Mouse (Mus musculus): ENCODE results near the gene Erfe. TPM values are rescaled to one million over a fixed set of nuclear protein-coding genes. Genes with fewer than 3 reads are reported as not detected.
A peak's percentile ranks its signal among the peaks of the same experiment; 100 is the strongest.

Gene Erfe
- polyA plus RNA-seq, 1 experiment from 2014 or later: 2.3 TPM

GRCm38 (mm10) chr1:91398260-91399062, 32.2 kb downstream of the Erfe start, which contains the start of gene Ilkap:
Gene Ilkap (minus strand): TSS chr1:91398815.
- H3K27me3 ChIP-seq (ENCODE audit: control insufficient read depth, insufficient read depth, low read length): no peaks in the 10 kb centered on the region
- peak within 1 kb of the TSS; percentile 38 for H3K27ac ChIP-seq (ENCODE audit: low read depth, low read length)
- H3K4me2 ChIP-seq (replicated peaks; ENCODE audit: low read depth, low read length): peak within 1 kb of the TSS; percentile 87
- H3K9me3 ChIP-seq (ENCODE audit: control insufficient read depth, low read length): no peaks in the 10 kb centered on the region
- H3K9ac ChIP-seq (ENCODE audit: low read depth, low read length): peak within 1 kb of the TSS; percentile 93
- WGBS: under 1% methylated on average over 82 of the region's 91 CpGs
- ATAC-seq (ENCODE audit: low FRiP score, low TSS enrichment): peak; percentile 95
- peaks cover 11% of the 10 kb centered on the region; the same call in 1 of the 2 replicates for H3K36me3 ChIP-seq (ENCODE audit: control insufficient read depth, insufficient read depth, low read length)
- H3K4me3 ChIP-seq (ENCODE audit: low read length): peak within 1 kb of the TSS; percentile 96
- peaks cover 11% of the 10 kb centered on the region for H3K4me1 ChIP-seq (ENCODE audit: control insufficient read depth, insufficient read depth, low read length)

- Histone ChIP-seq H3K9me3 (ENCODE audit: control insufficient read depth, low read length) (no peaks in the 10 kb centered on the region), H3K9ac (ENCODE audit: low read depth, low read length) (no peak overlapping the region), H3K27ac (ENCODE audit: low read depth, low read length) (no peak overlapping the region), H3K36me3 (ENCODE audit: control insufficient read depth, insufficient read depth, low read length) (no peaks in the 10 kb centered on the region), H3K4me1 (ENCODE audit: control insufficient read depth, insufficient read depth, low read length) (no peaks in the 10 kb centered on the region), H3K4me3 (ENCODE audit: low read length) (no peak overlapping the region), H3K4me2 (replicated peaks; ENCODE audit: low read depth, low read length) (no peak overlapping the region), H3K27me3 (ENCODE audit: control insufficient read depth, insufficient read depth, low read length) (no peaks in the 10 kb centered on the region)
- 19% methylated on average over 1 of the region's 1 CpGs for WGBS
- ATAC-seq (ENCODE audit: low FRiP score, low TSS enrichment): no peak
These were observed 38.7 kb downstream of the Erfe start for GRCm38 (mm10) chr1:91404976-91405375.

- 62% methylated on average over 23 of the region's 23 CpGs for WGBS
- no peak overlapping the region for H3K27ac ChIP-seq (ENCODE audit: low read depth, low read length)
- H3K4me2 ChIP-seq (replicated peaks; ENCODE audit: low read depth, low read length): no peak overlapping the region
- H3K27me3 ChIP-seq (ENCODE audit: control insufficient read depth, insufficient read depth, low read length): no peaks in the 10 kb centered on the region
- H3K9me3 ChIP-seq (ENCODE audit: control insufficient read depth, low read length): no peaks in the 10 kb centered on the region
- no peaks in the 10 kb centered on the region for H3K4me1 ChIP-seq (ENCODE audit: control insufficient read depth, insufficient read depth, low read length)
- H3K9ac ChIP-seq (ENCODE audit: low read depth, low read length): no peak overlapping the region
- H3K36me3 ChIP-seq (ENCODE audit: control insufficient read depth, insufficient read depth, low read length): no peaks in the 10 kb centered on the region
- H3K4me3 ChIP-seq (ENCODE audit: low read length): no peak overlapping the region
- no peak for ATAC-seq (ENCODE audit: low FRiP score, low TSS enrichment)
These were observed 39.4 kb downstream of the Erfe start for GRCm38 (mm10) chr1:91405406-91406169.

- 68% methylated on average over 4 of the region's 4 CpGs for WGBS
- Histone ChIP-seq H3K36me3 (ENCODE audit: control insufficient read depth, insufficient read depth, low read length) (no peaks in the 10 kb centered on the region), H3K4me2 (replicated peaks; ENCODE audit: low read depth, low read length) (no peak overlapping the region), H3K9ac (ENCODE audit: low read depth, low read length) (no peak overlapping the region), H3K4me3 (ENCODE audit: low read length) (no peak overlapping the region), H3K9me3 (ENCODE audit: control insufficient read depth, low read length) (no peaks in the 10 kb centered on the region), H3K27ac (ENCODE audit: low read depth, low read length) (no peak overlapping the region), H3K27me3 (ENCODE audit: control insufficient read depth, insufficient read depth, low read length) (no peaks in the 10 kb centered on the region), H3K4me1 (ENCODE audit: control insufficient read depth, insufficient read depth, low read length) (peaks cover 5% of the 10 kb centered on the region)
- no peak for ATAC-seq (ENCODE audit: low FRiP score, low TSS enrichment)
These were observed 41.6 kb downstream of the Erfe start for GRCm38 (mm10) chr1:91407819-91408218.

- Histone ChIP-seq H3K27ac (ENCODE audit: low read depth, low read length) (no peak overlapping the region), H3K4me3 (ENCODE audit: low read length) (peak overlapping the region; percentile 76), H3K27me3 (ENCODE audit: control insufficient read depth, insufficient read depth, low read length) (no peaks in the 10 kb centered on the region), H3K36me3 (ENCODE audit: control insufficient read depth, insufficient read depth, low read length) (no peaks in the 10 kb centered on the region), H3K4me1 (ENCODE audit: control insufficient read depth, insufficient read depth, low read length) (peaks cover 19% of the 10 kb centered on the region), H3K4me2 (replicated peaks; ENCODE audit: low read depth, low read length) (peak overlapping the region; percentile 99), H3K9me3 (ENCODE audit: control insufficient read depth, low read length) (no peaks in the 10 kb centered on the region), H3K9ac (ENCODE audit: low read depth, low read length) (peak overlapping the region; percentile 85; the same call in 1 of the 2 replicates)
- ATAC-seq (ENCODE audit: low FRiP score, low TSS enrichment): no peak
- WGBS: 64% methylated on average over 8 of the region's 8 CpGs
These were observed 45.5 kb downstream of the Erfe start for GRCm38 (mm10) chr1:91411631-91412285.

GRCm38 (mm10) chr1:91412286-91413029, 46.2 kb downstream of the Erfe start:
- no peaks in the 10 kb centered on the region for H3K9me3 ChIP-seq (ENCODE audit: control insufficient read depth, low read length)
- WGBS: 3% methylated on average over 61 of the region's 65 CpGs
- H3K27me3 ChIP-seq (ENCODE audit: control insufficient read depth, insufficient read depth, low read length): no peaks in the 10 kb centered on the region
- H3K36me3 ChIP-seq (ENCODE audit: control insufficient read depth, insufficient read depth, low read length): peaks cover 4% of the 10 kb centered on the region; the same call in 1 of the 2 replicates
- peak overlapping the region; percentile 85 for H3K9ac ChIP-seq (ENCODE audit: low read depth, low read length)
- no peak for ATAC-seq (ENCODE audit: low FRiP score, low TSS enrichment)
- peak overlapping the region; percentile 76 for H3K4me3 ChIP-seq (ENCODE audit: low read length)
- peak overlapping the region; percentile 99 for H3K4me2 ChIP-seq (replicated peaks; ENCODE audit: low read depth, low read length)
- H3K27ac ChIP-seq (ENCODE audit: low read depth, low read length): peak overlapping the region; percentile 91
- H3K4me1 ChIP-seq (ENCODE audit: control insufficient read depth, insufficient read depth, low read length): peaks cover 19% of the 10 kb centered on the region

- no peaks in the 10 kb centered on the region for H3K9me3 ChIP-seq (ENCODE audit: control insufficient read depth, low read length)
- H3K9ac ChIP-seq (ENCODE audit: low read depth, low read length): peak overlapping the region; percentile 85
- peak overlapping the region; percentile 99 for H3K4me2 ChIP-seq (replicated peaks; ENCODE audit: low read depth, low read length)
- peak overlapping the region; percentile 76 for H3K4me3 ChIP-seq (ENCODE audit: low read length)
- H3K27ac ChIP-seq (ENCODE audit: low read depth, low read length): peak overlapping the region; percentile 94
- peaks cover 4% of the 10 kb centered on the region; the same call in 1 of the 2 replicates for H3K36me3 ChIP-seq (ENCODE audit: control insufficient read depth, insufficient read depth, low read length)
- peak; percentile 95 for ATAC-seq (ENCODE audit: low FRiP score, low TSS enrichment)
- WGBS: under 1% methylated on average over 34 of the region's 34 CpGs
- H3K4me1 ChIP-seq (ENCODE audit: control insufficient read depth, insufficient read depth, low read length): peaks cover 19% of the 10 kb centered on the region
- no peaks in the 10 kb centered on the region for H3K27me3 ChIP-seq (ENCODE audit: control insufficient read depth, insufficient read depth, low read length)
These were observed 46.8 kb downstream of the Erfe start for GRCm38 (mm10) chr1:91413030-91413506.

- H3K4me3 ChIP-seq (ENCODE audit: low read length): peak overlapping the region; percentile 76
- H3K27ac ChIP-seq (ENCODE audit: low read depth, low read length): peak overlapping the region; percentile 94
- peak overlapping the region; percentile 56; the same call in 1 of the 2 replicates for H3K9ac ChIP-seq (ENCODE audit: low read depth, low read length)
- peaks cover 19% of the 10 kb centered on the region for H3K4me1 ChIP-seq (ENCODE audit: control insufficient read depth, insufficient read depth, low read length)
- H3K36me3 ChIP-seq (ENCODE audit: control insufficient read depth, insufficient read depth, low read length): peaks cover 4% of the 10 kb centered on the region; the same call in 1 of the 2 replicates
- no peak for ATAC-seq (ENCODE audit: low FRiP score, low TSS enrichment)
- WGBS: 1% methylated on average over 14 of the region's 14 CpGs
- no peaks in the 10 kb centered on the region for H3K27me3 ChIP-seq (ENCODE audit: control insufficient read depth, insufficient read depth, low read length)
- H3K9me3 ChIP-seq (ENCODE audit: control insufficient read depth, low read length): no peaks in the 10 kb centered on the region
- peak overlapping the region; percentile 99 for H3K4me2 ChIP-seq (replicated peaks; ENCODE audit: low read depth, low read length)
These were observed 47.3 kb downstream of the Erfe start for GRCm38 (mm10) chr1:91413536-91413897.
